Mouse (Mus musculus): ENCODE data around the gene Pklr.

GRCm38 (mm10) chr3:89090694-89091655, 45.0 kb upstream of the Pklr start:
- TF ChIP-seq CTCF (IDR thresholded peaks at IDR 0.05; ENCODE audit: low read depth, low read length) (peak; percentile 49), POLR2A (IDR thresholded peaks at IDR 0.05; ENCODE audit: borderline replicate concordance, low read depth, low read length) (no peak)

Measured in bone marrow macrophage, adult 2 months (primary cell).